Mouse (Mus musculus): Measurements from ENCODE around the gene Zfp750. TPM values are rescaled to one million over a fixed set of nuclear protein-coding genes. Genes with fewer than 3 reads are reported as not detected.

The Zfp750 gene
- polyA plus RNA-seq, 1 experiment from 2014 or later = 1.3 TPM

DNA sequence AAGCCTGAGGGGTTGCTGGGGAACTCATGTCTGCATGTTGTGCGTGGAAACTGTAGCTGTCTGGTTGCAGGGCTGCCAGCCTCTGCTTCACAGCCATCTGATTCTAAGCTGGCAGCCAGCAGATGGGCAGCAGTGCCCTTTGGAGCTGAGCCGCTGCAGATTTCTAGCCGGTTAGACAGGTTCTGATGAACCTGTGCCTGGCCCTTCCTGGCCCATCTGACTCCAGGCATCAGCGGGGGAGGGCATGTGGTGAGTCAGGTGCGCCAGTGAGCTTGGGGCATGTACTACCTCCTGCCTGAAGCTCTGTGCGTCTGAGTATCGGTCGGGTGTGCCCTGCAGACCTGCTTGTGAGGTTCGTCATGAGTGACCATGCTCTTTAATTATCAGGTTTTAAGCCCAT lies 24.8 kb upstream of the Zfp750 start:
- no peak overlapping the region for H3K4me3 ChIP-seq (replicated peaks; ENCODE audit: low read depth, low read length)
- no peaks in the 10 kb centered on the region for H3K27me3 ChIP-seq (ENCODE audit: insufficient read depth, low read length)
- DNase-seq (ENCODE audit: low spot score) (peak; percentile 40), ATAC-seq (replicated peaks; ENCODE audit: low FRiP score, low read depth) (peak; percentile 84)
- H3K4me1 ChIP-seq (replicated peaks; ENCODE audit: insufficient read depth, low read length) = peaks cover 1% of the 10 kb centered on the region; the same call in 1 of the 2 replicates
- H3K9ac ChIP-seq (ENCODE audit: low read depth, low read length) = no peak overlapping the region
- TF ChIP-seq CTCF (IDR thresholded peaks at IDR 0.05; ENCODE audit: low read depth) = no peak
- H3K4me2 ChIP-seq (ENCODE audit: low read length) = no peak overlapping the region
- WGBS = 70% methylated on average over 9 of the region's 9 CpGs
- H3K9me3 ChIP-seq (replicated peaks; ENCODE audit: low read length) = no peaks in the 10 kb centered on the region
- peak overlapping the region; percentile 55; the same call in 1 of the 2 replicates for H3K27ac ChIP-seq
- no peaks in the 10 kb centered on the region for H3K36me3 ChIP-seq (ENCODE audit: insufficient read depth, low read length)

DNA sequence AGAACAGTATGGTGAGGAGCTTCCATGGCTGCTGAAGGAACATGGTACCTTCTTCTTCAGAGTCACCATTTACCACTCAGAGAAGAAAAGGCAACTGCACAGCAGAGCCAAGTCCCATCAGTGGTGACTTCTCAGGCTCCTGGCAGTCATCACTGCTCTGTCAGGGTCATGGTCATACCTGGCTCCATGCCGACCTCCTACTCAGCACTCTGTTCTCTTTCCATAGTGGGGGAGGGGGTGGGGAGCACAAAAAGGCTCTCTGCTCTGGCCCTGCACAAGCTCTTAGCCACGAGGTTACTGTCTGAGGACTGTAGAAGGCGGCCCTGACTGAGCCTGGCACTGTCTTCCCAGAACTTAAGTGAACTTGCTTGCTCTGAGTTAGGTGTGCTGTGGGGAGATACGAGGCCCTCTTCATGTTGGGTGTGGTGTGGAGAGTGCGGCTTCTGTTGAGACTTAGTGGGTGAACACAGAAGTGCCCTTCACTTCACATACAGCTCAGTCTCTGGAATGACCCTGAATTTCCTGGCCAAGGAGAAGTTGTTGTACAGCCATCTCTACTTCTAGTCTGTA lies 24.2 kb upstream of the Zfp750 start:
- Histone ChIP-seq H3K36me3 (ENCODE audit: insufficient read depth, low read length) (no peaks in the 10 kb centered on the region), H3K9ac (ENCODE audit: low read depth, low read length) (no peak overlapping the region), H3K4me1 (replicated peaks; ENCODE audit: insufficient read depth, low read length) (no peaks in the 10 kb centered on the region), H3K4me2 (ENCODE audit: low read length) (no peak overlapping the region), H3K4me3 (replicated peaks; ENCODE audit: low read depth, low read length) (no peak overlapping the region), H3K9me3 (replicated peaks; ENCODE audit: low read length) (no peaks in the 10 kb centered on the region), H3K27me3 (ENCODE audit: insufficient read depth, low read length) (no peaks in the 10 kb centered on the region), H3K27ac (peak overlapping the region; percentile 54; the same call in 1 of the 2 replicates)
- DNase-seq (ENCODE audit: low spot score) = no peak
- WGBS = 81% methylated on average over 5 of the region's 5 CpGs
- ATAC-seq (replicated peaks; ENCODE audit: low FRiP score, low read depth) = no peak
- TF ChIP-seq CTCF (IDR thresholded peaks at IDR 0.05; ENCODE audit: low read depth) = no peak

DNA sequence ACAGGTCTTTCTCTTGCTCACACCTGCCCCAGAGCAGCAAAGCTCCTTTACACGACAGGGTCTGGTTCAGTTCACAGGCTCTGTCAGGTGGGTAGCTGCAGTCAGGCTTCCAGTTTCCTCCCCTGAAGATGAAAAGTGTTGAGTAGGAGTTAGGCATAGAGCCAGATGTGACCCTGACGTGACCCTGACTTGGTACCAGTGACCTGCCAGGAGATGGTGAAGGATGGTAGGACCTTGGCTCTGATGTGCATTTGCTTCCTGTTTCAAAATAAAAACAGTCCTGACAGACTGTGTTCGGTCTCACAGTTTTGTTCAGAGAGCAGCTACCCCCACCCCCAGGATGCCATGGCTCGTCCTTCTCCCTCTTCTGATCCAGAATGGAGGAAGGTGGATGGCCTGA lies 23.3 kb upstream of the Zfp750 start:
- 84% methylated on average over 4 of the region's 4 CpGs for WGBS
- TF ChIP-seq CTCF (IDR thresholded peaks at IDR 0.05; ENCODE audit: low read depth) = no peak
- Histone ChIP-seq H3K4me2 (ENCODE audit: low read length) (no peak overlapping the region), H3K27me3 (ENCODE audit: insufficient read depth, low read length) (no peaks in the 10 kb centered on the region), H3K9ac (ENCODE audit: low read depth, low read length) (no peak overlapping the region), H3K4me1 (replicated peaks; ENCODE audit: insufficient read depth, low read length) (no peaks in the 10 kb centered on the region), H3K27ac (no peak overlapping the region), H3K36me3 (ENCODE audit: insufficient read depth, low read length) (no peaks in the 10 kb centered on the region), H3K9me3 (replicated peaks; ENCODE audit: low read length) (no peaks in the 10 kb centered on the region), H3K4me3 (replicated peaks; ENCODE audit: low read depth, low read length) (no peak overlapping the region)
- ATAC-seq (replicated peaks; ENCODE audit: low FRiP score, low read depth) (no peak), DNase-seq (ENCODE audit: low spot score) (no peak)

DNA sequence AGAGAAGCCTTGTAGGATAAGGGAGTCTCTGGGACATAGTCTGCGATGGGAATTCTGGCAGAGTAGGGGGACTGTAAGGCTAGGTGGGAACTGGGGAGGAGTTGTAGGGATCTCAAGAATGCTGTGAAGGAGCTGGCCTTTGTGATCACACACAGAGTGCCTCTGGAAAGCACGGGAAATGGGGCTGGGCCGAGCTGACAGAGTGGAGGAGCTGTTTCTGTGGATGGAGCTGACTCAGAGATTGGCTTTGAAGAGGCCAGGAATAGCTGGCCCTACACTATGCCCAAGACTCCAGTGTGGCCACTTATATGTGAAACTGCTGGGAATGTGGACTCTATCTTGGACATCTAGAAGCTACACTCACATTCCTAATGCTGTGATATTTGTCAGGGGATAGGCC lies 17.4 kb upstream of the Zfp750 start:
- H3K36me3 ChIP-seq (ENCODE audit: insufficient read depth, low read length) = no peaks in the 10 kb centered on the region
- H3K4me3 ChIP-seq (replicated peaks; ENCODE audit: low read depth, low read length) = no peak overlapping the region
- WGBS = 35% methylated on average over 3 of the region's 3 CpGs
- H3K4me2 ChIP-seq (ENCODE audit: low read length) = no peak overlapping the region
- no peak for TF ChIP-seq CTCF (IDR thresholded peaks at IDR 0.05; ENCODE audit: low read depth)
- 0 out of 2 replicates have a peak, but pooled peaks cover 5% of the 10 kb centered on the region for H3K4me1 ChIP-seq (replicated peaks; ENCODE audit: insufficient read depth, low read length)
- no peaks in the 10 kb centered on the region for H3K9me3 ChIP-seq (replicated peaks; ENCODE audit: low read length)
- H3K27ac ChIP-seq = no peak overlapping the region
- no peaks in the 10 kb centered on the region for H3K27me3 ChIP-seq (ENCODE audit: insufficient read depth, low read length)
- DNase-seq (ENCODE audit: low spot score) = no peak
- ATAC-seq (replicated peaks; ENCODE audit: low FRiP score, low read depth) = no peak
- H3K9ac ChIP-seq (ENCODE audit: low read depth, low read length) = no peak overlapping the region

DNA sequence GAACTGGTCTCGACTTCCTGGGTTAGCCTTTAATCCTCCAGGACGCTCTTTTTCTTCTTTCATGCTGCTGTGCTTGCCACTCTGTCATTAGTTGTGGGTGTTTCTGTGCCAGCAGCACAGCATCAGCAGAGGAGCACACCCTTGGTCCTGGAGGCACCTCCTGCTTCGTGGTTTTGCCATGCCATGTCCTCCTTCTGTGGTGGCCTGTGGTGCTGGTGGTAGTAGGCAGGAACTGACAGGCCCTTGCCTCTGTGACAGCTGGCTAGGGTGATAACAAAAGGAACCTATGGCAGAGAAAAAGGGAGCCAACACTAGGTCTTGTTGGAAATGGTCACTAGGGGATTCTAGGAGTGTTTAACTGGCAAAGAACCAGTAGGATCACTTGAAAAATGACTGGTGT lies 10.6 kb upstream of the Zfp750 start:
- H3K27ac ChIP-seq = no peak overlapping the region
- no peak overlapping the region for H3K4me3 ChIP-seq (replicated peaks; ENCODE audit: low read depth, low read length)
- no peak for TF ChIP-seq CTCF (IDR thresholded peaks at IDR 0.05; ENCODE audit: low read depth)
- DNase-seq (ENCODE audit: low spot score) = no peak
- no peaks in the 10 kb centered on the region for H3K9me3 ChIP-seq (replicated peaks; ENCODE audit: low read length)
- ATAC-seq (replicated peaks; ENCODE audit: low FRiP score, low read depth) = no peak
- H3K4me2 ChIP-seq (ENCODE audit: low read length) = no peak overlapping the region
- no peaks in the 10 kb centered on the region for H3K36me3 ChIP-seq (ENCODE audit: insufficient read depth, low read length)
- no peaks in the 10 kb centered on the region for H3K27me3 ChIP-seq (ENCODE audit: insufficient read depth, low read length)
- 89% methylated on average over 3 of the region's 3 CpGs for WGBS
- no peak overlapping the region for H3K9ac ChIP-seq (ENCODE audit: low read depth, low read length)
- H3K4me1 ChIP-seq (replicated peaks; ENCODE audit: insufficient read depth, low read length) = no peaks in the 10 kb centered on the region

DNA sequence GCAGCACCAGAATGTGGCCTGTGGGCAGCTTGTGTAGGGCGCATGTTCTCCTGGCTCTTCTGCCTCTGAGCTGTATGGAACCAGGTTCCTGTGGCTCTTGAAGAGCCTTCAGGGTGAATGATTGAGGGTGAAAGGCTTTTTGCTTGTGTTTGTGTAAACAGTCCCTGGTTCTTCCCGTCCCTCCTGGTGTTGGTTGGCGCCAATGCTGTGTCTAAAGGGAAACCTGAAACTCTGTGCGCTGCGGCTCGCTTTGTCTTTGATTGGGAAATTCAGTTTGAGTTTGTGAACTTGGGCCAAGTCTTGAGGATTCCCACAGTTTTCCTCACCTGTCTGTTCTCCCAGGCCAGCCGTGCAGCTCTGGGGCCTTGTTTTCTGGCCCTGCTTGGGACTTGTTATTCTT lies 5.1 kb upstream of the Zfp750 start:
- Histone ChIP-seq H3K4me1 (replicated peaks; ENCODE audit: insufficient read depth, low read length) (no peaks in the 10 kb centered on the region), H3K4me2 (ENCODE audit: low read length) (no peak overlapping the region), H3K9me3 (replicated peaks; ENCODE audit: low read length) (no peaks in the 10 kb centered on the region), H3K9ac (ENCODE audit: low read depth, low read length) (no peak overlapping the region), H3K27ac (no peak overlapping the region), H3K27me3 (ENCODE audit: insufficient read depth, low read length) (no peaks in the 10 kb centered on the region), H3K4me3 (replicated peaks; ENCODE audit: low read depth, low read length) (no peak overlapping the region), H3K36me3 (ENCODE audit: insufficient read depth, low read length) (no peaks in the 10 kb centered on the region)
- DNase-seq (ENCODE audit: low spot score) (no peak), ATAC-seq (replicated peaks; ENCODE audit: low FRiP score, low read depth) (no peak)
- TF ChIP-seq CTCF (IDR thresholded peaks at IDR 0.05; ENCODE audit: low read depth) = no peak
- WGBS = 83% methylated on average over 7 of the region's 7 CpGs
